Comparison of ENCODE assay signal across 17 mouse cellular contexts in genomic region chr14:21561396-21562065, GRCm38 (mm10).
DNase-seq lines count a peak whose midpoint lies in the region; ATAC-seq and TF ChIP-seq lines count a peak whose summit lies in the region.
"Had no signal": no experiment of that assay in that cellular context is flagged by ENCODE, and none has a peak within 500 bp of the region (broad histone marks: within the 10 kb centered on the region; RNA-seq: fewer than 3 reads in every experiment).

No protein-coding gene starts in this region.

- intact Hi-C loops in heart, postnatal 10 days (cut with DNase I) = no loop called here

- peaks cover 49% of the 10 kb centered on the region for H3K4me1 ChIP-seq in heart, embryonic 15.5 days (replicated peaks)
- H3K4me1 ChIP-seq in MEL (ENCODE audit: control insufficient read depth in 1 of 2, insufficient read depth in 2 of 2, low read length in 2 of 2) = peaks cover 26 to 37% of the 10 kb centered on the region in 2 experiments
- peaks cover 35% of the 10 kb centered on the region for H3K4me1 ChIP-seq in liver, embryonic 15.5 days (replicated peaks)

- no peak overlapping the region for H3K4me2 ChIP-seq in heart, embryonic 15.5 days
- H3K4me2 ChIP-seq in liver, embryonic 15.5 days = no peak overlapping the region; the same call in 1 of the 2 replicates
- H3K4me2 ChIP-seq: hindbrain, embryonic 15.5 days; kidney, embryonic 15.5 days; lung, embryonic 14.5 days had no signal

- TF ChIP-seq CTCF in MEL (IDR thresholded peaks at IDR 0.05 in 2 of 3, conservative IDR thresholded peaks at IDR 0.05 in 1 of 3; ENCODE audit: control insufficient read depth in 1 of 3, insufficient read depth in 1 of 3, low read depth in 2 of 3, low read length in 3 of 3, poor library complexity in 1 of 3, severe bottlenecking in 1 of 3) = no peak

- no peaks in the 10 kb centered on the region for H3K9me3 ChIP-seq in heart, embryonic 15.5 days (replicated peaks)
- H3K9me3 ChIP-seq in MEL (replicated peaks; ENCODE audit: insufficient read depth, low read length) = no peaks in the 10 kb centered on the region
- no peaks in the 10 kb centered on the region for H3K9me3 ChIP-seq in liver, embryonic 15.5 days (replicated peaks)
- H3K9me3 ChIP-seq: hindbrain, embryonic 15.5 days; kidney, embryonic 15.5 days had no signal

- H3K27me3 ChIP-seq in heart, embryonic 15.5 days = no peaks in the 10 kb centered on the region
- H3K27me3 ChIP-seq in MEL (ENCODE audit: control insufficient read depth in 1 of 2, insufficient read depth in 2 of 2, low read length in 2 of 2) = no peaks in the 10 kb centered on the region
- H3K27me3 ChIP-seq in liver, embryonic 15.5 days = no peaks in the 10 kb centered on the region
- H3K27me3 ChIP-seq: hindbrain, embryonic 15.5 days; kidney, embryonic 15.5 days had no signal

- ATAC-seq in heart, embryonic 15.5 days (replicated peaks; ENCODE audit: insufficient number of reproducible peaks, insufficient read depth, low FRiP score, low read depth) = no peak
- peak; percentile 88 for ATAC-seq in liver, embryonic 15.5 days (ENCODE audit: insufficient read depth)
- ATAC-seq: CD4-positive, CD25-positive, alpha-beta regulatory T cell, adult 4 months; intestine, embryonic 16.5 days had no signal

- 59% methylated on average over 8 of the region's 8 CpGs for WGBS in heart, embryonic 15.5 days
- 30% methylated on average over 8 of the region's 8 CpGs for WGBS in liver, embryonic 15.5 days (ENCODE audit: insufficient replicate concordance)

- H3K4me3 ChIP-seq in heart, embryonic 15.5 days = no peak overlapping the region
- H3K4me3 ChIP-seq in MEL (ENCODE audit: control insufficient read depth in 1 of 2, insufficient read depth in 1 of 2, low read depth in 2 of 2, low read length in 2 of 2) = peak overlapping the region in 1 of 2 experiments; percentile 5; a peak in 1 of 4 replicates
- H3K4me3 ChIP-seq in liver, embryonic 15.5 days (replicated peaks) = no peak overlapping the region
- H3K4me3 ChIP-seq: hindbrain, embryonic 15.5 days; kidney, embryonic 15.5 days had no signal

- peak overlapping the region; percentile 39 for H3K27ac ChIP-seq in heart, embryonic 15.5 days
- peak overlapping the region; percentile 35 for H3K27ac ChIP-seq in MEL (ENCODE audit: control insufficient read depth, low read depth, low read length)
- H3K27ac ChIP-seq in liver, embryonic 15.5 days (replicated peaks) = peak overlapping the region; percentile 19; the same call in 1 of the 2 replicates
- H3K27ac ChIP-seq: hindbrain, embryonic 15.5 days; kidney, embryonic 15.5 days had no signal

- no peak for DNase-seq in heart, postnatal 10 days
- DNase-seq in MEL (ENCODE audit: low read depth, low spot score) = peak; percentile 78
- peak; percentile 56 for DNase-seq in c-Kit-positive CD71-positive TER-119-positive erythroid progenitor cells, embryonic 14.5 days (ENCODE audit: low spot score)
- no peak for DNase-seq in adrenal gland, postnatal 4 days (ENCODE audit: low spot score in 2 of 2)
- DNase-seq in cerebellum, adult 18-20 months = no peak
- DNase-seq: adrenal gland, adult 8-10 months; cerebellum, adult 8-10 months; layer of hippocampus, postnatal 36 days; lung, embryonic 14.5 days; right cerebral cortex, adult 18-20 months; thymus, postnatal 14 days had no signal

- TF ChIP-seq EP300 in MEL (IDR thresholded peaks at IDR 0.05; ENCODE audit: low read depth in 1 of 2, low read length in 2 of 2) = peak; percentile 78 to 90

- no peak for TF ChIP-seq POLR2A in MEL (IDR thresholded peaks at IDR 0.05; ENCODE audit: control insufficient read depth in 1 of 2, insufficient read depth in 1 of 2, low read depth in 1 of 2, low read length in 2 of 2, poor library complexity in 1 of 2)

- no peak overlapping the region for H3K9ac ChIP-seq in heart, embryonic 15.5 days
- peak overlapping the region; percentile 26; the same call in 1 of the 2 replicates for H3K9ac ChIP-seq in MEL (ENCODE audit: control insufficient read depth, low read depth, low read length, poor library complexity, severe bottlenecking)
- H3K9ac ChIP-seq in liver, embryonic 15.5 days = no peak overlapping the region
- H3K9ac ChIP-seq: hindbrain, embryonic 15.5 days; kidney, embryonic 15.5 days; lung, embryonic 14.5 days had no signal

- no peaks in the 10 kb centered on the region for H3K79me2 ChIP-seq in MEL (ENCODE audit: control insufficient read depth, insufficient read depth, low read length, poor library complexity)

- H3K36me3 ChIP-seq in heart, embryonic 15.5 days = no peaks in the 10 kb centered on the region
- peaks cover 0 to 47% of the 10 kb centered on the region in 2 experiments; a peak in 2 of 4 replicates for H3K36me3 ChIP-seq in MEL (ENCODE audit: control insufficient read depth in 1 of 2, insufficient read depth in 2 of 2, low read length in 2 of 2)
- H3K36me3 ChIP-seq in liver, embryonic 15.5 days (replicated peaks) = no peaks in the 10 kb centered on the region
- H3K36me3 ChIP-seq: hindbrain, embryonic 15.5 days; kidney, embryonic 15.5 days had no signal

- TF ChIP-seq RAD21 in MEL (IDR thresholded peaks at IDR 0.05; ENCODE audit: low read depth, low read length) = no peak

TF ChIP-seq in MEL, 35 proteins besides CTCF, POLR2A, EP300 and RAD21:
- TF ChIP-seq ZMIZ1 (IDR thresholded peaks at IDR 0.05; ENCODE audit: low read depth, low read length) (no peak), TCF12 (IDR thresholded peaks at IDR 0.05; ENCODE audit: low read depth, low read length) (peak; percentile 89), MXI1 (IDR thresholded peaks at IDR 0.05; ENCODE audit: low read depth, low read length) (peak; percentile 96), SIN3A (IDR thresholded peaks at IDR 0.05; ENCODE audit: low read length) (peak; percentile 93), GATA1 (IDR thresholded peaks at IDR 0.05; ENCODE audit: low read depth, low read length) (peak; percentile 96), MYC (IDR thresholded peaks at IDR 0.05; ENCODE audit: low read depth, low read length) (peak; percentile 82), MYB (IDR thresholded peaks at IDR 0.05; ENCODE audit: low read depth, low read length) (no peak), MAZ (IDR thresholded peaks at IDR 0.05; ENCODE audit: low read depth, low read length) (no peak), SMC3 (IDR thresholded peaks at IDR 0.05; ENCODE audit: low read depth, low read length) (no peak), ZC3H11A (IDR thresholded peaks at IDR 0.05; ENCODE audit: low read depth, low read length) (no peak), MAFK (IDR thresholded peaks at IDR 0.05; ENCODE audit: borderline replicate concordance, low read depth, low read length) (peak; percentile 30; the same call in 1 of the 2 replicates), POLR2AphosphoS2 (IDR thresholded peaks at IDR 0.05; ENCODE audit: low read length) (no peak), ETS1 (IDR thresholded peaks at IDR 0.05; ENCODE audit: low read depth, low read length) (peak; percentile 96), HCFC1 (IDR thresholded peaks at IDR 0.05; ENCODE audit: low read depth, low read length) (no peak), TAL1 (IDR thresholded peaks at IDR 0.05; ENCODE audit: low read length) (peak; percentile 81), ELF1 (IDR thresholded peaks at IDR 0.05; ENCODE audit: low read depth, low read length) (no peak), RCOR1 (IDR thresholded peaks at IDR 0.05; ENCODE audit: low read depth, low read length) (peak; percentile 86), MAX (IDR thresholded peaks at IDR 0.05; ENCODE audit: low read length) (peak; percentile 94), CHD2 (IDR thresholded peaks at IDR 0.05; ENCODE audit: low read length) (no peak), UBTF (IDR thresholded peaks at IDR 0.05; ENCODE audit: borderline replicate concordance, insufficient read depth, low read depth, low read length) (no peak), ZKSCAN1 (IDR thresholded peaks at IDR 0.05; ENCODE audit: low read depth, low read length) (no peak), BHLHE40 (IDR thresholded peaks at IDR 0.05; ENCODE audit: borderline replicate concordance, low read depth, low read length) (peak; percentile 71)

Comparison
In these comparisons a context has a peak if more than half of its experiments do, and no peak if none do; other contexts are left out.
1. DNase-seq: peak in MEL (single experiment) and c-Kit-positive CD71-positive TER-119-positive erythroid progenitor cells, embryonic 14.5 days (single experiment); none in heart, postnatal 10 days (0 of 2), adrenal gland, postnatal 4 days (0 of 2) and cerebellum, adult 18-20 months (0 of 2).
2. Peak in every context shown above with its lines, with median percentiles within 50 percentile points of each other: H3K27ac ChIP-seq.